Mouse (Mus musculus) lung, embryonic 14.5 days (tissue): ENCODE results near the gene Gjc2. TPM values are rescaled to one million over a fixed set of nuclear protein-coding genes. Genes with fewer than 3 reads are reported as not detected.

Experiments used
- ATAC-seq: fragments of 200-750 bp; cut with Nextera tagmentation; 2 replicates; pipeline ENCODE4 v1.8.0; 2017; ENCODE audit warnings: mild to moderate bottlenecking, moderate TSS enrichment, moderate library complexity; ENCODE audit not compliant: insufficient read depth
- DNase-seq: peaks from one replicate; pipeline ENCODE4 v3.0.0-alpha.2; 2015
- H3K27ac ChIP-seq: fragments of 300-500 bp; sonication (generic); 2 replicates; pipeline ENCODE4 v1.5.1; 2014; ENCODE audit warnings: low read depth, mild to moderate bottlenecking, moderate library complexity
- H3K27me3 ChIP-seq: fragments of 300-500 bp; sonication (generic); 2 replicates; pipeline ENCODE4 v1.6.1; 2014; ENCODE audit warnings: low read length, control low read depth; ENCODE audit not compliant: insufficient read depth
- H3K36me3 ChIP-seq: fragments of 300-500 bp; sonication (generic); 2 replicates; pipeline ENCODE4 v1.6.1; 2014; ENCODE audit warnings: control low read depth; ENCODE audit not compliant: insufficient read depth
- H3K4me1 ChIP-seq: fragments of 300-500 bp; sonication (generic); 2 replicates; pipeline ENCODE4 v1.6.1; 2014; ENCODE audit warnings: antibody characterized with exemption, control low read depth; ENCODE audit not compliant: insufficient read depth
- H3K4me2 ChIP-seq: fragments of 300-500 bp; sonication (generic); 2 replicates; pipeline ENCODE4 v1.6.1; 2014; ENCODE audit warnings: mild to moderate bottlenecking
- H3K4me3 ChIP-seq: fragments of 300-500 bp; sonication (generic); 2 replicates; pipeline ENCODE4 v1.5.1; 2014; ENCODE audit warnings: low read depth, low read length
- H3K9ac ChIP-seq: fragments of 300-500 bp; sonication (generic); 2 replicates; pipeline ENCODE4 v1.6.1; 2014
- H3K9me3 ChIP-seq: fragments of 300-500 bp; sonication (generic); 2 replicates; pipeline ENCODE4 v1.6.1; 2016; ENCODE audit warnings: low read depth, low read length, control low read depth
- CTCF ChIP-seq: IDR thresholded peaks from 2 replicates; pipeline ENCODE4 v1.5.1; 2016; ENCODE audit warnings: antibody characterized with exemption, low read depth
- WGBS: fragments of 180-500 bp; shearing (Covaris S2); extraction: QIAGEN DNeasy Blood & Tissue Kit; methylation state at CpG from one replicate; pipeline ENCODE4 v1.1.7; 2014; 5-methylcytosine and 5-hydroxymethylcytosine counted together
- polyA plus RNA-seq: library from polyadenylated mRNA; unstranded; fragments of >200 nt; fragmentation: Nextera tagmentation; extraction: Ambion mirVana; gene quantifications from 2 replicates; pipeline ENCODE4 v1.2.1, GENCODE M21; 2014

Gjc2 gene
- polyA plus RNA-seq, 1 experiment from 2014 or later: 0.34 TPM

DNA sequence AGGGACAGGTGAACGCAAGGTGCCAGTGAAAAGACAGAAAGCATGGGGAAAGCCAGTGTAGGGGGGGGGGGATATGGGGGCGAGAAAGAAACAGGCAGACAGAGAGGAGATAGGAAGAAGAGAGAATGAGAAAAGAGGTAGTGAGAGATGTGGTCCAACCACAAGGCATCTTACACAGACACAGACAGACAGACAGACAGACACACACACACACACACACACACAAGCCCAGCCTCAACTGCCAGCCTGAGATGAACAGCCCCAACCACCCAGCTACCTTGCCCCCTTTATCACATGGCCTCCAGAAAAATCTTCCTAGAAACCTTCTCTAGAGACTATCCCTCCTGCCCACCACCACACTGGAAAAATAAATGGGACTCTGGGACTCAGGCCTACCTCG is 50.9 kb downstream of the Gjc2 start:
- Histone ChIP-seq H3K9ac (no peak overlapping the region), H3K9me3 (no peaks in the 10 kb centered on the region), H3K4me2 (no peak overlapping the region), H3K27me3 (peaks cover 45% of the 10 kb centered on the region), H3K4me1 (no peaks in the 10 kb centered on the region), H3K4me3 (no peak overlapping the region), H3K27ac (no peak overlapping the region), H3K36me3 (no peaks in the 10 kb centered on the region)
- ATAC-seq: no peak
- DNase-seq: no peak
- WGBS: 61% methylated on average over 2 of the region's 3 CpGs
- no peak for TF ChIP-seq CTCF

DNA sequence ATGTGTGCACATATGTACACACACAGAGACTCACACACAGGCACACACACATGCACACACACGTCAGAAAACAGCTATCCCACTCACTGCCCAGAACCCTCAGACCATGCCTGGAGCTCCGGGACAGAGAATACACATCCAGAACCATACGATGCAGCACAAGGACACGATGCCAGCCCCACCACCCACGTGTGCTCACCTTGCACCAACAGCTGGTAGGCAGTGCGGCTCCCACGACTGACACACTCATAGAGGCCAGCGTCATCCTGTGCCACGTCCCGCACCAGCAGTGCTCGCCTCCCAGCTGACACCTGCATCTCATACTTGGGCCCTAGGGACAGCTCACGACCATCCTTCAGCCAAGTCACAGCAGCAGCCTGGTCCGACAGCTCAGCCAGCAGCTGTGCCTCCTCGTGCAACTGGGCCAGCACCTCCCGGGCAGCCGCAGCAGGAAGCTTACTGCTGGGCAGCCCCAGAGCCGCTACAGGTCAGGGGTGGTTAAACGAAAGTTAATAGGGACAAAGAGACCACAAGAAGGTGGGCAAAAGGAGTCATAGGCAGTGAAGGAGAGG is 51.6 kb downstream of the Gjc2 start:
- ATAC-seq (no peak), DNase-seq (no peak)
- H3K9me3 ChIP-seq: no peaks in the 10 kb centered on the region
- no peak overlapping the region for H3K27ac ChIP-seq
- no peak overlapping the region for H3K9ac ChIP-seq
- TF ChIP-seq CTCF: no peak
- H3K4me3 ChIP-seq: no peak overlapping the region
- H3K4me2 ChIP-seq: no peak overlapping the region
- H3K4me1 ChIP-seq: no peaks in the 10 kb centered on the region
- H3K27me3 ChIP-seq: peaks cover 39% of the 10 kb centered on the region
- WGBS: 64% methylated on average over 18 of the region's 18 CpGs
- no peaks in the 10 kb centered on the region for H3K36me3 ChIP-seq

DNA sequence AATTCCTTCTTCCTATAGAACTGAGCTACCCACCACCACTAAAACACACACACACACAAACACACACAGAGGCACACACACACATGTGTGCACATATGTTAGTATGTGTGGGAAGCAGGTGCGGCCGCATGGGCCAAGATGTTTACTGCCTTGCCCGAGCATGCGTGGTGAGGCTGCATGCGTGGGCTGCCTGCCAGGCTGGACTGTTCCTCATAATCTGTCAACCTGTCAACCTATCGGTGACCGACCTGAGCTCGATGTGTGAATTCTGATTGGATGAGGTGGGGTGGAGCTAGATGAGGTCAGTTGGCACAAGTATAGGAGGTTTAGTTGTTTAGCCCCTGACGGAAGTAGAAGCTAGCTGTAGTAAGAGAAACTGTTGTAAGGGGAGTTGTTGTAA is 52.2 kb downstream of the Gjc2 start:
- 72% methylated on average over 9 of the region's 9 CpGs for WGBS
- no peaks in the 10 kb centered on the region for H3K9me3 ChIP-seq
- DNase-seq (no peak), ATAC-seq (no peak)
- H3K4me3 ChIP-seq: no peak overlapping the region
- H3K4me2 ChIP-seq: no peak overlapping the region
- no peak overlapping the region for H3K27ac ChIP-seq
- H3K36me3 ChIP-seq: no peaks in the 10 kb centered on the region
- H3K9ac ChIP-seq: no peak overlapping the region
- TF ChIP-seq CTCF: no peak
- H3K27me3 ChIP-seq: peaks cover 32% of the 10 kb centered on the region
- no peaks in the 10 kb centered on the region for H3K4me1 ChIP-seq

Other genes with a start within 250 kb of the Gjc2 start
- gene Rnf187, start 244.3 kb downstream of the Gjc2 start, polyA plus RNA-seq: 273 and 293 TPM in 2 replicates
- gene Hist3h2ba, start 234.3 kb downstream of the Gjc2 start, polyA plus RNA-seq: 9.0 and 9.5 TPM in 2 replicates
- 18.1 and 18.5 TPM in 2 replicates for gene Hist3h2a, start 228.5 kb downstream of the Gjc2 start, polyA plus RNA-seq
- gene Trim17, start 228.5 kb downstream of the Gjc2 start, polyA plus RNA-seq: 0.14 and 0.22 TPM in 2 replicates
- gene Trim11, start 205.1 kb downstream of the Gjc2 start, polyA plus RNA-seq: 17.2 and 18.2 TPM in 2 replicates
- 0.14 and 1.4 TPM in 2 replicates for gene Obscn, start 46.8 kb downstream of the Gjc2 start, polyA plus RNA-seq
- 1.9 and 2.2 TPM in 2 replicates for gene Iba57, start 19.5 kb downstream of the Gjc2 start, polyA plus RNA-seq
- gene Guk1, start 9.0 kb upstream of the Gjc2 start, polyA plus RNA-seq: 140 and 141 TPM in 2 replicates
- 89.9 and 100 TPM in 2 replicates for gene Mrpl55, start 19.3 kb upstream of the Gjc2 start, polyA plus RNA-seq
- 32.5 and 32.9 TPM in 2 replicates for gene 2310033P09Rik, start 25.1 kb upstream of the Gjc2 start, polyA plus RNA-seq
- 687 and 693 TPM in 2 replicates for gene Arf1, start 45.1 kb upstream of the Gjc2 start, polyA plus RNA-seq
- gene Wnt3a, start 107.5 kb upstream of the Gjc2 start, polyA plus RNA-seq: not detected in 2 replicates
- 1.1 and 1.5 TPM in 2 replicates for gene Wnt9a, start 123.7 kb upstream of the Gjc2 start, polyA plus RNA-seq
- not detected in 2 replicates for gene Prss38, start 192.4 kb upstream of the Gjc2 start, polyA plus RNA-seq